Mouse (Mus musculus) myocyte (in vitro differentiated cells): Measurements from ENCODE around the gene Ptpn6.

ENCODE experiments used
- CEBPB ChIP-seq: IDR thresholded peaks from 2 replicates; pipeline ENCODE4 v1.6.1; 2011; ENCODE audit warnings: mild to moderate bottlenecking, moderate library complexity; ENCODE audit not compliant: poor library complexity, insufficient read depth, severe bottlenecking
- E2F4 ChIP-seq: IDR thresholded peaks from one replicate; pipeline ENCODE4 v1.6.1; 2011; ENCODE audit warnings: mild to moderate bottlenecking, control low read depth, moderate library complexity; ENCODE audit not compliant: insufficient read depth
- MAX ChIP-seq: IDR thresholded peaks from one replicate; pipeline ENCODE4 v1.6.1; 2011; ENCODE audit warnings: low read depth, mild to moderate bottlenecking, control low read depth
- MYOD1 ChIP-seq, 3 experiments: IDR thresholded peaks; one replicate each; pipeline ENCODE4 v1.6.1; 2011; ENCODE audit warnings: control low read depth in 2 of 3, low read depth in 2 of 3, mild to moderate bottlenecking in 2 of 3, moderate library complexity in 1 of 3; ENCODE audit not compliant: insufficient read length in 2 of 3, control insufficient read depth in 1 of 3
- MYOG ChIP-seq, 3 experiments: IDR thresholded peaks; one replicate each; pipeline ENCODE4 v1.6.1; 2011; ENCODE audit warnings: control low read depth in 2 of 3, low read depth in 2 of 3, mild to moderate bottlenecking in 2 of 3; ENCODE audit not compliant: insufficient read length in 2 of 3, control insufficient read depth in 1 of 3, insufficient read depth in 1 of 3
- POLR2A ChIP-seq: IDR thresholded peaks from one replicate; pipeline ENCODE4 v1.6.1; 2011; ENCODE audit warnings: low read depth, mild to moderate bottlenecking, control low read depth, moderate library complexity; ENCODE audit not compliant: insufficient read length
- POLR2AphosphoS2 ChIP-seq: IDR thresholded peaks from one replicate; pipeline ENCODE4 v1.6.1; 2011; ENCODE audit warnings: low read depth, control low read depth; ENCODE audit not compliant: insufficient read length
- REST ChIP-seq: IDR thresholded peaks from one replicate; pipeline ENCODE4 v1.6.1; 2011; ENCODE audit warnings: mild to moderate bottlenecking, control low read depth, moderate library complexity; ENCODE audit not compliant: insufficient read depth, insufficient read length
- SRF ChIP-seq: IDR thresholded peaks from one replicate; pipeline ENCODE4 v1.6.1; 2011; ENCODE audit warnings: low read depth; ENCODE audit not compliant: control insufficient read depth, insufficient read length
- TCF12 ChIP-seq: IDR thresholded peaks from one replicate; pipeline ENCODE4 v1.6.1; 2011; ENCODE audit warnings: mild to moderate bottlenecking, control low read depth; ENCODE audit not compliant: poor library complexity, insufficient read depth, severe bottlenecking

- TF ChIP-seq E2F4 (no peak), POLR2A (no peak), POLR2AphosphoS2 (no peak), CEBPB (no peak), MAX (no peak), MYOG (IDR thresholded peaks at IDR 0.05; ENCODE audit: control insufficient read depth in 1 of 3, insufficient read depth in 1 of 3, insufficient read length in 2 of 3, low read depth in 2 of 3) (no peak), REST (no peak), MYOD1 (IDR thresholded peaks at IDR 0.05; ENCODE audit: control insufficient read depth in 1 of 3, insufficient read length in 2 of 3, low read depth in 2 of 3) (no peak), TCF12 (no peak), SRF (no peak)
Measured at GRCm38 (mm10) chr6:124731038-124731437, 7.5 kb downstream of the Ptpn6 start.
